Mouse (Mus musculus): ENCODE data around the gene Atp2c1. TPM values are rescaled to one million over a fixed set of nuclear protein-coding genes. Genes with fewer than 3 reads are reported as not detected.
A peak's percentile ranks its signal among the peaks of the same experiment; 100 is the strongest.

Atp2c1 gene
- 74.3 and 74.9 TPM in 2 replicates for polyA plus RNA-seq (2014; fragmentation: Nextera tagmentation; extraction: Ambion mirVana)

DNA sequence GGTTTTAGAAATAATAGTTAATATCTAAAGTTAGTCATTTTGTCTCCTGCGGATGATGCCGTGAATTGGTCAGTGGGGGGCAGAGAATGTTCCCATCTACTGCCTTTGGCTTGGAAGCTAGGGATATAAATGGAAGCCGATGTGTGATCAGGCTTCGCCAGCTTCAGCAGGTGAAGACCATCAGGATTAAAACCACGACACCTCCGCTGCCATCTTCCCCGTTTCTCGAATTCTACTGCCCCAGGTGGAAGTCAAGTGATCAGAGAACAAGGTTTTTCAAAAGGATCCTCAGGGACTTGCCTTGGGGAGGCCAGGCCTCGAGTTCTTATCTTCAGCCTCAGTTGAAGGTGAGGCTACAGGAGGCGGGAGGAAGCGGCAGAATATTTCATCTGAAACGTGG lies at the start of gene Atp2c1:
TSS of gene Atp2c1 (minus strand) at position 101 of the 400 bp plus-strand sequence.
- no peak for TF ChIP-seq CTCF (IDR thresholded peaks at IDR 0.05; ENCODE audit: low read depth)
- no peak for ATAC-seq (ENCODE audit: insufficient read depth)
- H3K27ac ChIP-seq (ENCODE audit: low read depth): no peak within 1 kb of the TSS

DNA sequence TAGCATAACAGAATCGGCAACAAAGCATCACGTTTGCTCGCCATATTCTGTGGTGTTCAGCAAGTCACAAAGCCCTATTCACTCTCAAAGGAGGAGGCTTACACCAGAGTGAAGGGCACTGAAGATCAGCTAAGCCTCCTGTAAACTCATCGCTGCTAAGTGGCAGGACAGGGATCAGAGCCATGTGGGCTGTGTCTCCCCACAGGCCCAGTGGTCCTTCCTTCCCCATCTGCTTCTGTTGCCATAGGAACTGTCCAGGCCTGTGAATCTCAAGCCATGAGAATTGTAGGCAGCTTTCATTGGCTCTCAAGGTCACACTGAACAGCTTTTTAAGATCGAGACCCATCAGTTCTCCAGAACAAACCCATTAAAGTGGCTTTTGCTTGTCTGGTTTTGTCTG lies 30.3 kb upstream of the Atp2c1 start:
- no peak for DNase-seq
- H3K4me3 ChIP-seq (ENCODE audit: low read depth, low read length): no peak overlapping the region
- peaks cover 13% of the 10 kb centered on the region; the same call in 1 of the 2 replicates for H3K4me1 ChIP-seq (ENCODE audit: insufficient read depth)
- H3K9me3 ChIP-seq (ENCODE audit: low read depth, low read length): no peaks in the 10 kb centered on the region
- H3K27me3 ChIP-seq (ENCODE audit: insufficient read depth, low read length): no peaks in the 10 kb centered on the region
- ATAC-seq (ENCODE audit: insufficient read depth): no peak
- no peaks in the 10 kb centered on the region for H3K36me3 ChIP-seq (ENCODE audit: insufficient read depth)
- no peak overlapping the region for H3K27ac ChIP-seq (ENCODE audit: low read depth)
- no peak for TF ChIP-seq CTCF (IDR thresholded peaks at IDR 0.05; ENCODE audit: low read depth)
- WGBS: 83% methylated on average over 5 of the region's 5 CpGs
- no peak overlapping the region for H3K9ac ChIP-seq
- H3K4me2 ChIP-seq: no peak overlapping the region

More for the DNA sequence above, at the start of gene Atp2c1:
- H3K27me3 ChIP-seq (ENCODE audit: insufficient read depth, low read length): no peaks in the 10 kb centered on the region
- no peak for DNase-seq
- no peaks in the 10 kb centered on the region for H3K9me3 ChIP-seq (ENCODE audit: low read depth, low read length)
- H3K4me2 ChIP-seq: no peak within 1 kb of the TSS
- no peaks in the 10 kb centered on the region for H3K36me3 ChIP-seq (ENCODE audit: insufficient read depth)
- 0 out of 2 replicates have a peak, but pooled peaks cover 4% of the 10 kb centered on the region for H3K4me1 ChIP-seq (ENCODE audit: insufficient read depth)
- H3K9ac ChIP-seq: no peak within 1 kb of the TSS
- H3K4me3 ChIP-seq (ENCODE audit: low read depth, low read length): no peak within 1 kb of the TSS
- WGBS: 88% methylated on average over 12 of the region's 12 CpGs

DNA sequence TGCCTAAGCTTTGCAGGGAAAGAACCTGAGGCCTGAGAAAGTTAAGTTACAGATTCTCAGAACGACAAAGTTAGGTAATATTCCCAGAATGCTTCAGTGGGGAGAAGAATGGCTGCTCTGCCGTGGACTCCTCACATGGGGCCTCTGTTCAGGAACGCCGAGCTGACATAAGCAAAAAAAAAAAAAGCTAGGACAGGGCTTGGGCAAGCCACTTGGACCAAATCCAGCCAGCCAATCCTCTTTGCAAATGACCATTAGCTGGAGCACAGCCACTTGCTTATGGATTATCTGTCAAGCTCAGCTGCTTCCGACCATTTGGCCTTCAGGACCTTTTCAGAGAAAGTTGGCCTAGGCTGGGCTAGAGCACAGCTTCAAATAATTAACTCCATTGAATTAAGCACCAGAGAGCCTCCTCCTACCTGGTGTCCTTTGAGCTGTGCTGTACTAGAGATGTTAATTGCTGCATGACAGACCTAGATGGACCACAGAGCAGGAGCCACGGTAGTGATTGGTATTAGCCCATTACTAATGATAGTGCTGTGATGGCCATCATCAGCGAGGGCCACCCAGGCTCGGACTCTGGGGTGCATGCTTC lies 29.1 kb upstream of the Atp2c1 start:
- ATAC-seq (ENCODE audit: insufficient read depth): peak; percentile 82

DNA sequence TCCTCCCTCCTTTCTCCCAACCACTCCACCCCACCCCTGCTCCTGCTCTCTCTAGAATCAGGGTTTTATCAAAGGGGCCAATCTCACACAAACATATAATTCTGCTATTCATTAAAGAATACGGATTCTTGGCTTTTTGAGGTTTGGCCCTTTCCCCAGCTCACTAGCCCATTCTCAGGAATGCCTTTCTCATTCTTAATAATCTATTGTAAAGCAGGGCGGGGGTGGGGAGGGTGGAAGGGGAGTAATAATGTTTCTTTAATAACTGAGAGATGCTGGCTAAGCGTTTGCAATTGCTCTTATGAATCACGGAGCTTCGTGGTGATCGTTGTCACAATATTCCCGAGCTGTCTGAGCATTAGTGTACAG lies 27.3 kb upstream of the Atp2c1 start:
- Histone ChIP-seq H3K9me3 (ENCODE audit: low read depth, low read length) (no peaks in the 10 kb centered on the region), H3K27ac (ENCODE audit: low read depth) (no peak overlapping the region; the same call in 1 of the 2 replicates), H3K27me3 (ENCODE audit: insufficient read depth, low read length) (no peaks in the 10 kb centered on the region), H3K36me3 (ENCODE audit: insufficient read depth) (no peaks in the 10 kb centered on the region), H3K9ac (no peak overlapping the region), H3K4me1 (ENCODE audit: insufficient read depth) (peaks cover 13% of the 10 kb centered on the region; the same call in 1 of the 2 replicates), H3K4me3 (ENCODE audit: low read depth, low read length) (no peak overlapping the region), H3K4me2 (peak overlapping the region; percentile 34)
- ATAC-seq (ENCODE audit: insufficient read depth): no peak
- DNase-seq: no peak
- TF ChIP-seq CTCF (IDR thresholded peaks at IDR 0.05; ENCODE audit: low read depth): no peak
- 41% methylated on average over 7 of the region's 7 CpGs for WGBS

More for the DNA sequence above, 29.1 kb upstream of the Atp2c1 start:
- Histone ChIP-seq H3K9me3 (ENCODE audit: low read depth, low read length) (no peaks in the 10 kb centered on the region), H3K36me3 (ENCODE audit: insufficient read depth) (no peaks in the 10 kb centered on the region), H3K9ac (no peak overlapping the region), H3K4me2 (no peak overlapping the region), H3K27ac (ENCODE audit: low read depth) (peak overlapping the region; percentile 54; the same call in 1 of the 2 replicates), H3K4me3 (ENCODE audit: low read depth, low read length) (no peak overlapping the region), H3K27me3 (ENCODE audit: insufficient read depth, low read length) (no peaks in the 10 kb centered on the region), H3K4me1 (ENCODE audit: insufficient read depth) (peaks cover 13% of the 10 kb centered on the region; the same call in 1 of the 2 replicates)
- no peak for TF ChIP-seq CTCF (IDR thresholded peaks at IDR 0.05; ENCODE audit: low read depth)
- DNase-seq: peak; percentile 86
- WGBS: 35% methylated on average over 8 of the region's 8 CpGs

DNA sequence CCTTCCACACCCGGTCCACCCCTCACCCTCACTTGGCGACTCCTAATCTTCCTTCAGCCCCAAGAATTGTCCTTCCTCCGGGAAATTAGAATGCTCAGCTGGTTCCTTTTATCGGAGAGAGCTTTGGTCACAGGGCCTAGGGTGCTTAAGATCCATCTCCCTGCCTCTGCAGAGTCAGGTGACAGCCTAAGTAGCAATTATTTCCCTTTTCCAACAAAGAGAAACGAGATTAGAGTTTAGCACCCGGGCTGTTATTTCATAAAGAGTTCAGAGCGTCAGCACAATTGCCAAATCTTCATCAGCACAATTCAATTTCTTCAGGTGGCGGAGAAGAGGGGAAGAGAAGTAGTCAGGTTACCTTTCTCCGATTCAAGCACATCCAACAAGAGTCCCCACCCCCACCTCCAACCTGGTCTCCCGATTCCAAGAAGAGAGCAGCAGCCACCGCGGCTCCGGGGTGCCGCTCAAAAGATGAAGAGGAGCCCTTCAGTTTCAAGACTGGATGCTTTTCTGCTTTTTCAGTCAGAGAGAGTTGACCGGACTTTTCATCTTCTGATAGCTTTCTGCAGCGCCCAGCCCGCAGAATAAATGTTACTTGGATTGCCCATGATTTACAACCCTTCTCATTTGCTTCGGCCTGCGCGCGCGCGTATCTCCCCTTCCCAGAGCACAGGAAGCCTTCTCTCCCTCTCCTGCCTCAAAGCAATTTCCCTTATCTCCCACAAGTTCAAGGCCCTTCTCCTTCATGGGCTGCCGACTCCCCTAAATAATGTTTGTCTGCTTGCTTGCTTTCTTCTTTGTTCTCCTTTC lies 26.7 kb upstream of the Atp2c1 start:
- Histone ChIP-seq H3K4me1 (ENCODE audit: insufficient read depth) (peaks cover 13% of the 10 kb centered on the region; the same call in 1 of the 2 replicates), H3K4me2 (peak overlapping the region; percentile 34), H3K27me3 (ENCODE audit: insufficient read depth, low read length) (no peaks in the 10 kb centered on the region), H3K27ac (ENCODE audit: low read depth) (no peak overlapping the region; the same call in 1 of the 2 replicates), H3K36me3 (ENCODE audit: insufficient read depth) (no peaks in the 10 kb centered on the region), H3K9me3 (ENCODE audit: low read depth, low read length) (no peaks in the 10 kb centered on the region), H3K4me3 (ENCODE audit: low read depth, low read length) (no peak overlapping the region), H3K9ac (no peak overlapping the region)
- WGBS: 20% methylated on average over 24 of the region's 24 CpGs
- DNase-seq: peak; percentile 39
- ATAC-seq (ENCODE audit: insufficient read depth): no peak
- TF ChIP-seq CTCF (IDR thresholded peaks at IDR 0.05; ENCODE audit: low read depth): no peak

DNA sequence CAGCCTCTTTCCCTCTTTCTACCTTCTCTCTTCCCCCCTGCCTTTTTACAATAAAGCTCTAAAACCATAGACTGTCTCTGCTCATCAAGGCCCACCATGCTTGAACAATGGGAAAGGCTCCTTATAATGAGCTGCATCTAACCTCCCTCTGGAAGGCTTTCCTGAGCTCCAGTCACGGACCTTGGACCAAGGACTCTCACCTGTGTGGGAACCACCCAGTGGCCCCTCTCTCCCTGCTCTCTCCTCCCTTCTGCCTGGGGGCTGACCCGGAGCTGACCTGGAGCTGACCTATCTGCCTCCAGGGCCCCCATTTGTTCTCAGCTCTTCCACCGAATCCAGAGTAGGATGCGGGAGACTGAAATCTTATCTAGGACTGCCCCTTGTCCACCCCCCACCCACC lies 24.3 kb upstream of the Atp2c1 start:
- no peaks in the 10 kb centered on the region for H3K36me3 ChIP-seq (ENCODE audit: insufficient read depth)
- 37% methylated on average over 4 of the region's 4 CpGs for WGBS

DNA sequence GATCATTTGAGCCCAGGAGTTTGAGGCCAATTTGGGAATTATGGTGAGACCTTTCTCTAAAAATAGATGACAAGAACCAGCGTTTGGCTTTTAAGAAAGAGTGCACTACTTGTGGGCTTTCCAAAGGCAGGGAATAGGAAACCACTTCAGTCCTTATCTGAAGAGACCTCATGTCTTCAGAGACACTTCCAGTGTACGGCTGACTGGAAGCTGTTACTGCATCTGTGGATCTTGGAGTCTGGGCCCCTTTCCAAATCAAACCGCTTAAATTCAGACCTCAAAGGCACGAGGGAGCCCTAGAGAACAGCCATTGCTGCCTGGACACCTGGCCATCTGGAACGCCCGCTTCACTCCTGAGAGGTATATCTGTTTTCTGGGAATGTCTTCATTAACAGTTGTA lies 22.0 kb upstream of the Atp2c1 start:
- ATAC-seq (ENCODE audit: insufficient read depth) (no peak), DNase-seq (peak; percentile 57)
- TF ChIP-seq CTCF (IDR thresholded peaks at IDR 0.05; ENCODE audit: low read depth): no peak
- Histone ChIP-seq H3K27ac (ENCODE audit: low read depth) (no peak overlapping the region), H3K4me1 (ENCODE audit: insufficient read depth) (peaks cover under 1% of the 10 kb centered on the region; the same call in 1 of the 2 replicates), H3K27me3 (ENCODE audit: insufficient read depth, low read length) (no peaks in the 10 kb centered on the region), H3K9me3 (ENCODE audit: low read depth, low read length) (no peaks in the 10 kb centered on the region), H3K36me3 (ENCODE audit: insufficient read depth) (no peaks in the 10 kb centered on the region), H3K4me3 (ENCODE audit: low read depth, low read length) (no peak overlapping the region), H3K9ac (no peak overlapping the region), H3K4me2 (no peak overlapping the region)
- 40% methylated on average over 6 of the region's 6 CpGs for WGBS

More for the DNA sequence above, 24.3 kb upstream of the Atp2c1 start:
- peaks cover 11% of the 10 kb centered on the region; the same call in 1 of the 2 replicates for H3K4me1 ChIP-seq (ENCODE audit: insufficient read depth)
- TF ChIP-seq CTCF (IDR thresholded peaks at IDR 0.05; ENCODE audit: low read depth): no peak
- no peak overlapping the region for H3K4me2 ChIP-seq
- DNase-seq: no peak
- no peaks in the 10 kb centered on the region for H3K9me3 ChIP-seq (ENCODE audit: low read depth, low read length)
- no peak overlapping the region for H3K27ac ChIP-seq (ENCODE audit: low read depth)
- no peaks in the 10 kb centered on the region for H3K27me3 ChIP-seq (ENCODE audit: insufficient read depth, low read length)
- no peak overlapping the region for H3K9ac ChIP-seq
- no peak overlapping the region for H3K4me3 ChIP-seq (ENCODE audit: low read depth, low read length)
- ATAC-seq (ENCODE audit: insufficient read depth): no peak
